Mouse (Mus musculus): ENCODE data around the gene Hspe1. TPM values are rescaled to one million over a fixed set of nuclear protein-coding genes. Genes with fewer than 3 reads are reported as not detected.
"Not testable (repeated sequence)": the region's sequence is repeated elsewhere in the genome, so short reads cannot be mapped to it uniquely, and the experiment has no call there.

Hspe1 gene
- total and polyA plus RNA-seq, 2 experiments from 2014 or later, result 65.2 to 284 TPM

GRCm38 (mm10) chr1:55109066-55109766 lies 21.3 kb downstream of the Hspe1 start:
- no peaks in the 10 kb centered on the region for H3K4me1 ChIP-seq (ENCODE audit: insufficient read depth, low read length)
- WGBS, result 92% methylated on average over 4 of the region's 4 CpGs
- no peak for TF ChIP-seq CTCF (IDR thresholded peaks at IDR 0.05; ENCODE audit: low read depth)
- no peak overlapping the region for H3K27ac ChIP-seq
- H3K36me3 ChIP-seq (ENCODE audit: insufficient read depth, low read length), result no peaks in the 10 kb centered on the region
- H3K9me3 ChIP-seq (ENCODE audit: low read length), result no peaks in the 10 kb centered on the region
- ATAC-seq (no peak), DNase-seq (ENCODE audit: low spot score) (no peak)
- H3K9ac ChIP-seq (replicated peaks; ENCODE audit: low read length), result no peak overlapping the region
- no peak overlapping the region for H3K4me3 ChIP-seq (ENCODE audit: low read length)
- H3K4me2 ChIP-seq (ENCODE audit: low read depth, low read length), result no peak overlapping the region
- no peaks in the 10 kb centered on the region for H3K27me3 ChIP-seq (ENCODE audit: insufficient read depth, low read length)

- H3K9me3 ChIP-seq (ENCODE audit: low read length), result no peaks in the 10 kb centered on the region
- no peaks in the 10 kb centered on the region for H3K27me3 ChIP-seq (ENCODE audit: insufficient read depth, low read length)
- no peak overlapping the region for H3K4me3 ChIP-seq (ENCODE audit: low read length)
- WGBS, result 85% methylated on average over 5 of the region's 5 CpGs
- no peaks in the 10 kb centered on the region for H3K4me1 ChIP-seq (ENCODE audit: insufficient read depth, low read length)
- no peak for DNase-seq (ENCODE audit: low spot score)
- no peak for ATAC-seq
- H3K27ac ChIP-seq, result no peak overlapping the region
- no peak overlapping the region for H3K4me2 ChIP-seq (ENCODE audit: low read depth, low read length)
- no peak overlapping the region for H3K9ac ChIP-seq (replicated peaks; ENCODE audit: low read length)
- no peaks in the 10 kb centered on the region for H3K36me3 ChIP-seq (ENCODE audit: insufficient read depth, low read length)
- no peak for TF ChIP-seq CTCF (IDR thresholded peaks at IDR 0.05; ENCODE audit: low read depth)
Measured at GRCm38 (mm10) chr1:55123046-55123445, 35.1 kb downstream of the Hspe1 start.

GRCm38 (mm10) chr1:55123561-55123960 lies 35.6 kb downstream of the Hspe1 start:
- H3K9me3 ChIP-seq (ENCODE audit: low read length), result no peaks in the 10 kb centered on the region
- no peaks in the 10 kb centered on the region for H3K27me3 ChIP-seq (ENCODE audit: insufficient read depth, low read length)
- H3K27ac ChIP-seq, result no peak overlapping the region
- no peak overlapping the region for H3K4me2 ChIP-seq (ENCODE audit: low read depth, low read length)
- H3K4me3 ChIP-seq (ENCODE audit: low read length), result no peak overlapping the region
- DNase-seq (ENCODE audit: low spot score) (no peak), ATAC-seq (no peak)
- TF ChIP-seq CTCF (IDR thresholded peaks at IDR 0.05; ENCODE audit: low read depth), result no peak
- no peaks in the 10 kb centered on the region for H3K36me3 ChIP-seq (ENCODE audit: insufficient read depth, low read length)
- H3K9ac ChIP-seq (replicated peaks; ENCODE audit: low read length), result no peak overlapping the region
- H3K4me1 ChIP-seq (ENCODE audit: insufficient read depth, low read length), result no peaks in the 10 kb centered on the region
- WGBS, result 96% methylated on average over 2 of the region's 2 CpGs

- H3K27ac ChIP-seq; H3K4me1 ChIP-seq (ENCODE audit: insufficient read depth, low read length); H3K9me3 ChIP-seq (ENCODE audit: low read length); H3K4me2 ChIP-seq (ENCODE audit: low read depth, low read length); DNase-seq (ENCODE audit: low spot score); ATAC-seq; H3K27me3 ChIP-seq (ENCODE audit: insufficient read depth, low read length); H3K36me3 ChIP-seq (ENCODE audit: insufficient read depth, low read length); H3K9ac ChIP-seq (replicated peaks; ENCODE audit: low read length); H3K4me3 ChIP-seq (ENCODE audit: low read length): not testable (repeated sequence)
- 99% methylated on average over 2 of the region's 2 CpGs for WGBS
Measured at GRCm38 (mm10) chr1:55124136-55124535, 36.2 kb downstream of the Hspe1 start.

GRCm38 (mm10) chr1:55129716-55130115 lies 41.8 kb downstream of the Hspe1 start:
- Histone ChIP-seq H3K27ac (no peak overlapping the region), H3K9me3 (ENCODE audit: low read length) (no peaks in the 10 kb centered on the region), H3K4me1 (ENCODE audit: insufficient read depth, low read length) (peaks cover 3% of the 10 kb centered on the region; the same call in 1 of the 2 replicates), H3K27me3 (ENCODE audit: insufficient read depth, low read length) (no peaks in the 10 kb centered on the region), H3K4me2 (ENCODE audit: low read depth, low read length) (no peak overlapping the region), H3K36me3 (ENCODE audit: insufficient read depth, low read length) (no peaks in the 10 kb centered on the region), H3K4me3 (ENCODE audit: low read length) (no peak overlapping the region), H3K9ac (replicated peaks; ENCODE audit: low read length) (no peak overlapping the region)
- no peak for TF ChIP-seq CTCF (IDR thresholded peaks at IDR 0.05; ENCODE audit: low read depth)
- 94% methylated on average over 5 of the region's 5 CpGs for WGBS
- no peak for ATAC-seq
- no peak for DNase-seq (ENCODE audit: low spot score)

GRCm38 (mm10) chr1:55130190-55130916 lies 42.4 kb downstream of the Hspe1 start:
- peak overlapping the region; percentile 100 for H3K9ac ChIP-seq (replicated peaks; ENCODE audit: low read length)
- H3K4me2 ChIP-seq (ENCODE audit: low read depth, low read length), result peak overlapping the region; percentile 66
- WGBS, result 64% methylated on average over 10 of the region's 10 CpGs
- peaks cover 3% of the 10 kb centered on the region; the same call in 1 of the 2 replicates for H3K4me1 ChIP-seq (ENCODE audit: insufficient read depth, low read length)
- TF ChIP-seq CTCF (IDR thresholded peaks at IDR 0.05; ENCODE audit: low read depth), result no peak
- H3K9me3 ChIP-seq (ENCODE audit: low read length), result no peaks in the 10 kb centered on the region
- no peaks in the 10 kb centered on the region for H3K36me3 ChIP-seq (ENCODE audit: insufficient read depth, low read length)
- ATAC-seq (no peak; the same call in 1 of the 2 replicates), DNase-seq (ENCODE audit: low spot score) (no peak)
- H3K4me3 ChIP-seq (ENCODE audit: low read length), result peak overlapping the region; percentile 89
- no peaks in the 10 kb centered on the region for H3K27me3 ChIP-seq (ENCODE audit: insufficient read depth, low read length)
- peak overlapping the region; percentile 99 for H3K27ac ChIP-seq

All from hindbrain, postnatal 0 days (tissue).